Mouse (Mus musculus) T-helper 2 cell (primary cell): ENCODE measurements around the gene Tmem208.

ENCODE experiments used
- in situ Hi-C: fragments of 300-600 bp; cut with MboI, MseI; formaldehyde crosslinking; loops from one replicate; pipeline ENCODE4 v1.15.1; 2025; ENCODE audit warnings: high pct_unique_total_duplicates

Tmem208 gene

GRCm38 (mm10) chr8:105349096-105349771, 23.1 kb downstream of the Tmem208 start:
- in situ Hi-C loops, result loop anchor here (25.0 kb wide), 1 partner anchor 713 kb away; the partner anchor contains the start of gene Nfatc3

GRCm38 (mm10) chr8:105350186-105350585, 24.0 kb downstream of the Tmem208 start:
- in situ Hi-C loops, result no loop called here

GRCm38 (mm10) chr8:105353583-105354135, 27.5 kb downstream of the Tmem208 start:
- in situ Hi-C loops, result no loop called here

GRCm38 (mm10) chr8:105354549-105354948, 28.4 kb downstream of the Tmem208 start:
- in situ Hi-C loops, result no loop called here

GRCm38 (mm10) chr8:105355179-105356024, 29.2 kb downstream of the Tmem208 start:
- in situ Hi-C loops, result no loop called here

- in situ Hi-C loops, result no loop called here
Measured at GRCm38 (mm10) chr8:105356681-105357080, 30.5 kb downstream of the Tmem208 start.

- in situ Hi-C loops, result no loop called here
Measured at GRCm38 (mm10) chr8:105359208-105359607, 33.1 kb downstream of the Tmem208 start.

- in situ Hi-C loops, result no loop called here
Measured at GRCm38 (mm10) chr8:105359646-105360045, 33.5 kb downstream of the Tmem208 start.

- in situ Hi-C loops, result no loop called here
Measured at GRCm38 (mm10) chr8:105361751-105362702, 35.9 kb downstream of the Tmem208 start.

- in situ Hi-C loops, result no loop called here
Measured at GRCm38 (mm10) chr8:105367107-105367506, 41.0 kb downstream of the Tmem208 start.

- in situ Hi-C loops, result no loop called here
Measured at GRCm38 (mm10) chr8:105372473-105372872, 46.3 kb downstream of the Tmem208 start.

- in situ Hi-C loops, result no loop called here
Measured at GRCm38 (mm10) chr8:105373032-105373431, 46.9 kb downstream of the Tmem208 start, which contains the start of gene Plekhg4. Plekhg4 (plus strand) TSS chr8:105373274.

GRCm38 (mm10) chr8:105374513-105374966, 48.4 kb downstream of the Tmem208 start:
- in situ Hi-C loops, result no loop called here

- in situ Hi-C loops, result no loop called here
Measured at GRCm38 (mm10) chr8:105378673-105379072, 52.5 kb downstream of the Tmem208 start.

- in situ Hi-C loops, result no loop called here
Measured at GRCm38 (mm10) chr8:105380308-105380707, 54.2 kb downstream of the Tmem208 start.

- in situ Hi-C loops, result no loop called here
Measured at GRCm38 (mm10) chr8:105384070-105384469, 57.9 kb downstream of the Tmem208 start.
